Mouse (Mus musculus): ENCODE measurements around the gene Epn2.

DNA sequence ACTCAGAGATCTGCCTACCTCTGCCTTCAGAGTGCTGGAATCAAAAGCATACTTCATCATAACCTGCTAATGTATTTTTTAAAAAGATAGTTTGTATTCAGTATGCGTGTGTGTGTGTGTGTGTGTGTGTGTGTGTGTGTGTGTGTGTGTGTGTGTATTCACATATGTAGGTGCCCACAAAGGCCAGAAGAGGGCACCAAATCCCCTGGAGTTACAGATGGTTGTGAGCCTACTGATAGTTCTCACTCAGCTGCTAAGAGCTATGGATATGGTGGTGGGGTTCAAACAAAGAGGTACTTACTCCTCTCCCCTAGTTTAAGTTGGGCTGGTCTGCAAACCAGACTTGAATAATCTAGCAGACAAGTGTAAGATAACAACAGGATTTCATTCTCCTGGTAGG, 47.0 kb upstream of the Epn2 start:
- TF ChIP-seq GATA1 (IDR thresholded peaks at IDR 0.05; ENCODE audit: borderline replicate concordance, low read length) (no peak), FLI1 (IDR thresholded peaks at IDR 0.05; ENCODE audit: low read length) (no peak)

Measured in megakaryocyte, embryonic 14.5 days (primary cell).